Mouse (Mus musculus) monocyte, adult 2 months (primary cell): Measurements from ENCODE around the gene Bcr.

Source experiments
- DNase-seq, 2 experiments: peaks; one replicate each; pipeline ENCODE4 v3.0.0; 2022; ENCODE audit warnings: low spot score in 2 of 2, low read depth in 1 of 2

The Bcr gene

GRCm38 (mm10) chr10:75232612-75233155, 172.3 kb downstream of the Bcr start:
- no peak for DNase-seq

- DNase-seq: no peak
Measured at GRCm38 (mm10) chr10:75233489-75233888, 173.1 kb downstream of the Bcr start.
